In genomic region chr13:59092858-59093154, GRCm38 (mm10) we compare ENCODE assay signal across 8 mouse cellular contexts.
DNase-seq lines count a peak whose midpoint lies in the region; ATAC-seq lines count a peak whose summit lies in the region.

No protein-coding gene starts in this region.

- no peak overlapping the region for H3K4me2 ChIP-seq in kidney, embryonic 14.5 days (replicated peaks; ENCODE audit: low read depth, low read length)

- peak; percentile 45; the same call in 1 of the 2 replicates for ATAC-seq in kidney, embryonic 14.5 days (ENCODE audit: low FRiP score, low TSS enrichment)

- H3K4me1 ChIP-seq in kidney, embryonic 14.5 days (ENCODE audit: control insufficient read depth, insufficient read depth, low read length): 0 out of 2 replicates have a peak, but pooled peaks cover 2% of the 10 kb centered on the region

- H3K36me3 ChIP-seq in kidney, embryonic 14.5 days (ENCODE audit: control insufficient read depth, insufficient read depth, low read length): no peaks in the 10 kb centered on the region

- no peaks in the 10 kb centered on the region for H3K9me3 ChIP-seq in kidney, embryonic 14.5 days (ENCODE audit: control insufficient read depth, low read length)

- H3K27ac ChIP-seq in kidney, embryonic 14.5 days (ENCODE audit: low read depth, low read length): no peak overlapping the region

- no peaks in the 10 kb centered on the region for H3K27me3 ChIP-seq in kidney, embryonic 14.5 days (ENCODE audit: control insufficient read depth, insufficient read depth, low read length)

- H3K4me3 ChIP-seq in kidney, embryonic 14.5 days (ENCODE audit: low read length): no peak overlapping the region

- no peak overlapping the region for H3K9ac ChIP-seq in kidney, embryonic 14.5 days (ENCODE audit: low read depth, low read length)

- no peak for DNase-seq in kidney, postnatal 25 days
- DNase-seq in forelimb bud, embryonic 11.5 days (ENCODE audit: low read depth, low spot score): peak; percentile 66
- DNase-seq in left cerebral cortex, postnatal 10 days (ENCODE audit: extremely low spot score in 1 of 2, low spot score in 2 of 2): peak; percentile 86
- DNase-seq in retina, embryonic 14.5 days (ENCODE audit: low spot score): peak; percentile 76
- no peak for DNase-seq in gastrocnemius, adult 8-10 months (ENCODE audit: low spot score in 2 of 2)
- DNase-seq in heart, adult 18-20 months: no peak
- DNase-seq in ovary, postnatal 36 days (ENCODE audit: low spot score): no peak

- intact Hi-C loops in left cerebral cortex, postnatal 10 days (cut with DNase I): no loop called here

- 9% methylated on average over 4 of the region's 4 CpGs for WGBS in kidney, embryonic 14.5 days

Comparison
In these comparisons a context has a peak if more than half of its experiments do, and no peak if none do; other contexts are left out.
1. DNase-seq: peak in forelimb bud, embryonic 11.5 days (single experiment), left cerebral cortex, postnatal 10 days (2 of 2) and retina, embryonic 14.5 days (single experiment); none in kidney, postnatal 25 days (0 of 2), gastrocnemius, adult 8-10 months (0 of 2), heart, adult 18-20 months (0 of 2) and ovary, postnatal 36 days (single experiment).